Mouse (Mus musculus) erythroblast, embryonic 14.5 days (primary cell): ENCODE results near the gene Mndal.

Experiments used
- GATA1 ChIP-seq: IDR thresholded peaks from 2 replicates; pipeline ENCODE4 v1.6.1; 2012; ENCODE audit warnings: low read length, inconsistent platforms, mixed read lengths
- TAL1 ChIP-seq: IDR thresholded peaks from 3 replicates; pipeline ENCODE4 v1.6.1; 2012; ENCODE audit warnings: low read length, inconsistent platforms, mixed read lengths

DNA sequence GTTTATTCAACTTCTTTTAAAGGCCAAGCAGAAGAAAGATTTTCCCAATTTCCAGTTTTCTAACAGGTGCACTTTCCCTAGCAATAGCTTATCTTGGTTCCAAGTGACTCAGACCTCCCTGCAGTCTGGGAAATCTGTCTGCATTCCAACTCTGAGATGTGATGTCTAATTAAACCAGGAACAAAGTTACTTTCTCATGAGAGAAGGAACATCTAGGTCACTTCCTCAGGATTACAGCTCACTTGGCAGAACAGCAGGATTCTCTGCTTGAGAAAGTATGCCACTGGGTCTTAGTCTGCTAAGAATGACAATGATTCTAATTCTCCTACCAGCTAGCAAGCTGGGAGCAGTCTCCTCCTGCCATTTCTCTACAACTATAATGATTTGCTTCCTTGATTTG, 30.8 kb upstream of the Mndal start:
- TF ChIP-seq GATA1 = no peak
- no peak for TF ChIP-seq TAL1
